Mouse (Mus musculus): ENCODE results near the gene 4933428G20Rik. TPM values are rescaled to one million over a fixed set of nuclear protein-coding genes. Genes with fewer than 3 reads are reported as not detected.

The 4933428G20Rik gene
- polyA plus RNA-seq, 1 experiment from 2014 or later = 0.32 TPM

DNA sequence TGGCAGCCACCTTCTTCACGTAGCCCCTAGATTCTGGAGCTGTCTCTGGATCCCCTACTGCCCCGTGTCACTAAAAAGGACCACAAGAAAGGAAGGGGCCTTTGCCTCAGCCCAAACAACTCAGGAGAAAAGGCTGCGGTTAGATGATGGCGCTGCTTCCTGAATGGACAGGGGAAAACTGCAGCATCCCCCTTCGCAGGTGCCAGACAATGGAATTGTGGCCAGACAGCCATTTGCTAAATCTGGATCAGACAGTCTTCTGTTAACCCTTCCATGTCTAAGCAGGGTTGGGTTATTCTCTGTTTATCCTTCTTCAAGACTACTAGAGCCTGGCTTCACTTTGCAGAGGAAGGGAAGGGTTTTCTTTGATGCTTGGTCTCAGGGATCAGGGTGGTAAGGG, 30.8 kb upstream of the 4933428G20Rik start:
- H3K4me3 ChIP-seq (ENCODE audit: low read depth, low read length) = no peak overlapping the region
- H3K9me3 ChIP-seq (ENCODE audit: low read length) = no peaks in the 10 kb centered on the region
- ATAC-seq = no peak
- 0 out of 2 replicates have a peak, but pooled peaks cover 9% of the 10 kb centered on the region for H3K4me1 ChIP-seq (ENCODE audit: insufficient read depth, low read depth, low read length)
- no peak for TF ChIP-seq CTCF (IDR thresholded peaks at IDR 0.05)
- TF ChIP-seq EP300 (IDR thresholded peaks at IDR 0.05) = no peak
- H3K27me3 ChIP-seq (replicated peaks; ENCODE audit: insufficient read depth, low read length) = peaks cover 39% of the 10 kb centered on the region
- no peaks in the 10 kb centered on the region for H3K36me3 ChIP-seq (ENCODE audit: insufficient read depth, low read length)
- H3K9ac ChIP-seq (replicated peaks; ENCODE audit: low read depth) = no peak overlapping the region
- WGBS = 60% methylated on average over 5 of the region's 5 CpGs
- H3K4me2 ChIP-seq (replicated peaks; ENCODE audit: low read depth, low read length) = no peak overlapping the region
- DNase-seq (ENCODE audit: low spot score) = no peak
- H3K27ac ChIP-seq (ENCODE audit: low read length) = no peak overlapping the region

GRCm38 (mm10) chr11:97530069-97530468, 29.9 kb upstream of the 4933428G20Rik start:
- DNase-seq (ENCODE audit: low spot score) (no peak), ATAC-seq (no peak)
- H3K4me3 ChIP-seq (ENCODE audit: low read depth, low read length) = no peak overlapping the region
- no peak overlapping the region for H3K4me2 ChIP-seq (replicated peaks; ENCODE audit: low read depth, low read length)
- peaks cover 33% of the 10 kb centered on the region for H3K27me3 ChIP-seq (replicated peaks; ENCODE audit: insufficient read depth, low read length)
- no peak for TF ChIP-seq EP300 (IDR thresholded peaks at IDR 0.05)
- no peak for TF ChIP-seq CTCF (IDR thresholded peaks at IDR 0.05)
- H3K9me3 ChIP-seq (ENCODE audit: low read length) = no peaks in the 10 kb centered on the region
- H3K4me1 ChIP-seq (ENCODE audit: insufficient read depth, low read depth, low read length) = 0 out of 2 replicates have a peak, but pooled peaks cover 8% of the 10 kb centered on the region
- H3K36me3 ChIP-seq (ENCODE audit: insufficient read depth, low read length) = no peaks in the 10 kb centered on the region
- H3K27ac ChIP-seq (ENCODE audit: low read length) = no peak overlapping the region
- WGBS = 87% methylated on average over 6 of the region's 6 CpGs
- H3K9ac ChIP-seq (replicated peaks; ENCODE audit: low read depth) = no peak overlapping the region

GRCm38 (mm10) chr11:97528282-97528808, 28.2 kb upstream of the 4933428G20Rik start:
- WGBS = 69% methylated on average over 18 of the region's 18 CpGs
- Histone ChIP-seq H3K9ac (replicated peaks; ENCODE audit: low read depth) (no peak overlapping the region), H3K4me1 (ENCODE audit: insufficient read depth, low read depth, low read length) (0 out of 2 replicates have a peak, but pooled peaks cover 4% of the 10 kb centered on the region), H3K27me3 (replicated peaks; ENCODE audit: insufficient read depth, low read length) (peaks cover 16% of the 10 kb centered on the region), H3K36me3 (ENCODE audit: insufficient read depth, low read length) (no peaks in the 10 kb centered on the region), H3K4me2 (replicated peaks; ENCODE audit: low read depth, low read length) (no peak overlapping the region), H3K4me3 (ENCODE audit: low read depth, low read length) (no peak overlapping the region), H3K9me3 (ENCODE audit: low read length) (no peaks in the 10 kb centered on the region), H3K27ac (ENCODE audit: low read length) (no peak overlapping the region)
- TF ChIP-seq CTCF (IDR thresholded peaks at IDR 0.05) (no peak), EP300 (IDR thresholded peaks at IDR 0.05) (no peak)
- ATAC-seq (no peak), DNase-seq (ENCODE audit: low spot score) (no peak)

DNA sequence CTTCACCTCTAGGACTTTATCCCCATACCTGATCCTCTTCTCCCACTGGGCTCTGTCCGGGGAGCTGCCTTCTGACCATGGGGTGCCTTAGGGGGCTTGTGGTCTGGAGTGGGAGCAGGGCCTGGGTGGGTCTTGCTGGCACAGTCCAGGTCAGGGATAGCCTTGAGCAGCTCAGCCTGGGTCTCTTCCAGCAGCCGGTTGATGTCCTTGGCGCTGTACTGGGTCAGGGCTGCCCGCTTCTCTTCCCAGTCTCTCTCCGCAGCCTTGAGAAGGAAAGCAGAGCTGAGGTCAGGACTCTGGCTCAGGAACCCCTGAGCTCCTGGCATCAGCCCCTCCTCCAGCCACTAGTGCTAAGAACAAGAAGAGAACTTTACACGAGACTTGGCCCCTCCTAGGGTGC, 25.2 kb upstream of the 4933428G20Rik start:
- Histone ChIP-seq H3K4me2 (replicated peaks; ENCODE audit: low read depth, low read length) (no peak overlapping the region), H3K9ac (replicated peaks; ENCODE audit: low read depth) (no peak overlapping the region), H3K4me3 (ENCODE audit: low read depth, low read length) (no peak overlapping the region), H3K27ac (ENCODE audit: low read length) (no peak overlapping the region), H3K4me1 (ENCODE audit: insufficient read depth, low read depth, low read length) (no peaks in the 10 kb centered on the region), H3K9me3 (ENCODE audit: low read length) (no peaks in the 10 kb centered on the region), H3K36me3 (ENCODE audit: insufficient read depth, low read length) (no peaks in the 10 kb centered on the region), H3K27me3 (replicated peaks; ENCODE audit: insufficient read depth, low read length) (no peaks in the 10 kb centered on the region)
- ATAC-seq (no peak), DNase-seq (ENCODE audit: low spot score) (no peak)
- TF ChIP-seq EP300 (IDR thresholded peaks at IDR 0.05) (no peak), CTCF (IDR thresholded peaks at IDR 0.05) (no peak)
- 86% methylated on average over 6 of the region's 6 CpGs for WGBS

DNA sequence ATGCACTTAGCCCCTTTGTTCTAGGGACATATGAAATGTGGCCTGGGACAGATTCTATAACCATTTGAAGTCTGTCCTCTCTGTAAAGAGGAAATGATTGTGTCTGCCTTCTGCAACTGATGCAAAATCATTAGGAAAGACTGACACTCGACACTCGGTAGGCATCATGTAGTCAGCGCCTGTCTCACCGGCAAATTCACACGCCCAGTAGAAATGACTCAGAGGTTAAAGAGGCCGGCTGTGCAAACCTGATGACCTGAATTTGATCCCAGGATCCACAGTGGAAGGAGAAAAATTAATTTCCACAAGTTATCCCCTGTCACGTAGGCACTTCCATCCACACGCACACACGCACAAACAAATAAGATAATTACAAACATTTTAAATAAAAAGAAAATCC, 24.2 kb upstream of the 4933428G20Rik start:
- 33% methylated on average over 9 of the region's 9 CpGs for WGBS

DNA sequence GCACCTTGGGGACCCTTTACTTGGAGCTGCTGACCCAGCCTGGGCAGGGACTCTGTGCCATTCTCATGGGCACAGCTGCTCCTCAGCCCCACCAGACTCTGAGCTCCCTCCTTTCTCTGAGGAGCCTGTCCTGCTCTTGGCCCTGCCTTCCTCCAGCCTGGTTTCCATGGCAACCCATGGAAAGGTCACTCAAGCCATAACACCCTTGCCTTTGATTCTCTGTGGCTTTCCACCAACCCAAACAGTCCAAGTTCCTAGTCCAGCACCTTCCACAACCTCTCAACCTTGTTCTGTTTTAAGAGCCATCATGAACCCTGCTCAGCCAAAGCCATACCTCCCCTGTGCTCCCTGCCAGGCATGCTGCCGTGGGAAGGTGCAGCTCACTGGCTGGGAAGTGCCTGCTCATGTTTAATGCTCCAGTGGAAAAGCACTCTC, 23.7 kb upstream of the 4933428G20Rik start:
- no peak overlapping the region for H3K27ac ChIP-seq (ENCODE audit: low read length)
- H3K9ac ChIP-seq (replicated peaks; ENCODE audit: low read depth) = no peak overlapping the region
- no peaks in the 10 kb centered on the region for H3K9me3 ChIP-seq (ENCODE audit: low read length)
- ATAC-seq = peak; percentile 66
- no peak overlapping the region for H3K4me2 ChIP-seq (replicated peaks; ENCODE audit: low read depth, low read length)
- H3K4me1 ChIP-seq (ENCODE audit: insufficient read depth, low read depth, low read length) = no peaks in the 10 kb centered on the region
- TF ChIP-seq EP300 (IDR thresholded peaks at IDR 0.05) (no peak), CTCF (IDR thresholded peaks at IDR 0.05) (no peak)
- DNase-seq (ENCODE audit: low spot score) = peak; percentile 50
- WGBS = 6% methylated on average over 1 of the region's 1 CpGs
- no peaks in the 10 kb centered on the region for H3K27me3 ChIP-seq (replicated peaks; ENCODE audit: insufficient read depth, low read length)
- no peak overlapping the region for H3K4me3 ChIP-seq (ENCODE audit: low read depth, low read length)
- H3K36me3 ChIP-seq (ENCODE audit: insufficient read depth, low read length) = no peaks in the 10 kb centered on the region

More for the DNA sequence above, 24.2 kb upstream of the 4933428G20Rik start:
- H3K4me2 ChIP-seq (replicated peaks; ENCODE audit: low read depth, low read length) = no peak overlapping the region
- no peak overlapping the region for H3K4me3 ChIP-seq (ENCODE audit: low read depth, low read length)
- H3K9ac ChIP-seq (replicated peaks; ENCODE audit: low read depth) = no peak overlapping the region
- TF ChIP-seq CTCF (IDR thresholded peaks at IDR 0.05) = no peak
- TF ChIP-seq EP300 (IDR thresholded peaks at IDR 0.05) = no peak
- H3K4me1 ChIP-seq (ENCODE audit: insufficient read depth, low read depth, low read length) = no peaks in the 10 kb centered on the region
- no peak for ATAC-seq
- no peaks in the 10 kb centered on the region for H3K36me3 ChIP-seq (ENCODE audit: insufficient read depth, low read length)
- no peaks in the 10 kb centered on the region for H3K9me3 ChIP-seq (ENCODE audit: low read length)
- no peak overlapping the region for H3K27ac ChIP-seq (ENCODE audit: low read length)
- peak; percentile 17 for DNase-seq (ENCODE audit: low spot score)
- no peaks in the 10 kb centered on the region for H3K27me3 ChIP-seq (replicated peaks; ENCODE audit: insufficient read depth, low read length)

- TF ChIP-seq CTCF (IDR thresholded peaks at IDR 0.05) = no peak
- TF ChIP-seq EP300 (IDR thresholded peaks at IDR 0.05) = no peak
- no peak overlapping the region for H3K9ac ChIP-seq (replicated peaks; ENCODE audit: low read depth)
- no peak overlapping the region for H3K27ac ChIP-seq (ENCODE audit: low read length)
- DNase-seq (ENCODE audit: low spot score) (no peak), ATAC-seq (no peak)
- 87% methylated on average over 14 of the region's 14 CpGs for WGBS
- no peaks in the 10 kb centered on the region for H3K36me3 ChIP-seq (ENCODE audit: insufficient read depth, low read length)
- no peaks in the 10 kb centered on the region for H3K9me3 ChIP-seq (ENCODE audit: low read length)
- no peaks in the 10 kb centered on the region for H3K27me3 ChIP-seq (replicated peaks; ENCODE audit: insufficient read depth, low read length)
- H3K4me3 ChIP-seq (ENCODE audit: low read depth, low read length) = no peak overlapping the region
- H3K4me2 ChIP-seq (replicated peaks; ENCODE audit: low read depth, low read length) = no peak overlapping the region
- H3K4me1 ChIP-seq (ENCODE audit: insufficient read depth, low read depth, low read length) = no peaks in the 10 kb centered on the region
Measured at GRCm38 (mm10) chr11:97523107-97523506, 23.0 kb upstream of the 4933428G20Rik start.

Data from lung, postnatal 0 days (tissue).